Mouse (Mus musculus) liver, embryonic 13.5 days (tissue): ENCODE measurements around the gene Slc25a22. TPM values are rescaled to one million over a fixed set of nuclear protein-coding genes. Genes with fewer than 3 reads are reported as not detected.
"Not testable (repeated sequence)": the region's sequence is repeated elsewhere in the genome, so short reads cannot be mapped to it uniquely, and the experiment has no call there.

ENCODE experiments used
- ATAC-seq: fragments of 200-750 bp; cut with Nextera tagmentation; 2 replicates; pipeline ENCODE4 v1.8.0; 2017; ENCODE audit warnings: low read depth, mild to moderate bottlenecking, moderate number of reproducible peaks, moderate library complexity
- DNase-seq: peaks from one replicate; pipeline ENCODE4 v3.0.0; 2022
- H3K27ac ChIP-seq: fragments of 300-500 bp; sonication (generic); 2 replicates; pipeline ENCODE4 v1.5.1; 2015; ENCODE audit warnings: moderate library complexity, mild to moderate bottlenecking, inconsistent platforms
- H3K27me3 ChIP-seq: fragments of 300-500 bp; sonication (generic); 2 replicates; pipeline ENCODE4 v1.6.1; 2015; ENCODE audit warnings: mild to moderate bottlenecking, inconsistent platforms
- H3K36me3 ChIP-seq: fragments of 300-500 bp; sonication (generic); 2 replicates; pipeline ENCODE4 v1.6.1; 2015; ENCODE audit warnings: mild to moderate bottlenecking, inconsistent platforms
- H3K4me1 ChIP-seq: fragments of 300-500 bp; sonication (generic); replicated peaks from 2 replicates; pipeline ENCODE4 v1.6.1; 2015; ENCODE audit warnings: inconsistent platforms
- H3K4me2 ChIP-seq: fragments of 300-500 bp; sonication (generic); 2 replicates; pipeline ENCODE4 v1.6.1; 2015; ENCODE audit warnings: inconsistent platforms, mild to moderate bottlenecking, moderate library complexity
- H3K4me3 ChIP-seq: fragments of 300-500 bp; sonication (generic); replicated peaks from 2 replicates; pipeline ENCODE4 v1.5.1; 2015; ENCODE audit warnings: mild to moderate bottlenecking, inconsistent platforms
- H3K9ac ChIP-seq: fragments of 300-500 bp; sonication (generic); 2 replicates; pipeline ENCODE4 v1.6.1; 2015; ENCODE audit warnings: mild to moderate bottlenecking, inconsistent platforms
- H3K9me3 ChIP-seq: fragments of 300-500 bp; sonication (generic); replicated peaks from 2 replicates; pipeline ENCODE4 v1.6.1; 2016; ENCODE audit warnings: inconsistent platforms
- WGBS: fragments of 180-500 bp; shearing (Covaris S2); methylation state at CpG from one replicate; pipeline ENCODE4 v1.1.7; 2015; ENCODE audit not compliant: insufficient replicate concordance; 5-methylcytosine and 5-hydroxymethylcytosine counted together
- polyA plus RNA-seq: library from polyadenylated mRNA; unstranded; fragments of >200 nt; fragmentation: Nextera tagmentation; extraction: Ambion mirVana; gene quantifications from 2 replicates; pipeline ENCODE4 v1.2.1, GENCODE M21; 2015

Slc25a22 gene
- polyA plus RNA-seq, 1 experiment from 2014 or later, result 16.6 TPM

- H3K27ac ChIP-seq, result no peak overlapping the region
- 91% methylated on average over 6 of the region's 6 CpGs for WGBS
Observed at GRCm38 (mm10) chr7:141456739-141457138, 19.0 kb upstream of the Slc25a22 start.

GRCm38 (mm10) chr7:141455610-141456314 is 18.1 kb upstream of the Slc25a22 start:
- WGBS, result 2% methylated on average over 23 of the region's 23 CpGs
- Histone ChIP-seq H3K4me1 (peaks cover 52% of the 10 kb centered on the region), H3K4me2 (peak overlapping the region; percentile 100), H3K36me3 (peaks cover 16% of the 10 kb centered on the region), H3K27ac (peak overlapping the region; percentile 91), H3K27me3 (peaks cover 22% of the 10 kb centered on the region), H3K9ac (peak overlapping the region; percentile 84), H3K9me3 (no peaks in the 10 kb centered on the region), H3K4me3 (peak overlapping the region; percentile 84)
- DNase-seq, result peak; percentile 67
- ATAC-seq, result peak; percentile 13

More at GRCm38 (mm10) chr7:141456739-141457138, 19.0 kb upstream of the Slc25a22 start:
- ATAC-seq, result no peak
- no peak for DNase-seq
- Histone ChIP-seq H3K9me3 (no peaks in the 10 kb centered on the region), H3K4me1 (peaks cover 49% of the 10 kb centered on the region), H3K9ac (no peak overlapping the region), H3K27me3 (peaks cover 32% of the 10 kb centered on the region), H3K4me2 (peak overlapping the region; percentile 100), H3K36me3 (peaks cover 6% of the 10 kb centered on the region), H3K4me3 (peak overlapping the region; percentile 84; the same call in 1 of the 2 replicates)

- H3K36me3 ChIP-seq, result peaks cover 23% of the 10 kb centered on the region
- DNase-seq (peak; percentile 93), ATAC-seq (peak; percentile 88)
- peak within 1 kb of the TSS; percentile 84 for H3K9ac ChIP-seq
- H3K27me3 ChIP-seq, result peaks cover 15% of the 10 kb centered on the region
- no peaks in the 10 kb centered on the region for H3K9me3 ChIP-seq
- H3K4me3 ChIP-seq, result peak within 1 kb of the TSS; percentile 84
- peaks cover 52% of the 10 kb centered on the region for H3K4me1 ChIP-seq
- under 1% methylated on average over 41 of the region's 45 CpGs for WGBS
- H3K27ac ChIP-seq, result peak within 1 kb of the TSS; percentile 91
- H3K4me2 ChIP-seq, result peak within 1 kb of the TSS; percentile 100
Observed at GRCm38 (mm10) chr7:141454967-141455551, 17.4 kb upstream of the Slc25a22 start, which contains the start of gene Pnpla2. Gene Pnpla2, plus strand, starts transcription at chr7:141455198.

DNA sequence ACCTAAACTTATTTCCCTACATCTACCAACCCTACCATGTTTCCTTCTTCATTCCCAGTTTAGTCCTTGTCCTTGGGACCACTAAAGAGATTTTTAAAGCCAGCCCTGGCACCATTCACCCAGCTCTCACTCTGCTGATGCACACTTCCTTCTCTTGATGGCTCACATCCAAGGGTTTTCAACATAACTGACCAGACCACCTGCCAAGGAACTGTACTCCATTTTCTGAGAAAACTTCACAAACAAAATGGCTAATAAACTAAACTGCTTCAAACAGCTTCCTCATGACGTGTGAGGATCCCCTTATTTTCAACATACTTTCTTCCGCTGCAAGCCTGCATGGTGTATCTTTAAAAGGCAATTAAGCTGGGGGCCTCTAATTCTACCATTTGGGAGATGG is 15.9 kb upstream of the Slc25a22 start:
- no peak overlapping the region for H3K4me3 ChIP-seq
- 64% methylated on average over 2 of the region's 2 CpGs for WGBS
- ATAC-seq (no peak), DNase-seq (no peak)
- H3K4me2 ChIP-seq, result no peak overlapping the region
- 0 out of 2 replicates have a peak, but pooled peaks cover 1% of the 10 kb centered on the region for H3K27me3 ChIP-seq
- peaks cover 37% of the 10 kb centered on the region for H3K36me3 ChIP-seq
- H3K9ac ChIP-seq, result no peak overlapping the region
- no peak overlapping the region for H3K27ac ChIP-seq
- H3K4me1 ChIP-seq, result peaks cover 66% of the 10 kb centered on the region
- no peaks in the 10 kb centered on the region for H3K9me3 ChIP-seq

GRCm38 (mm10) chr7:141451928-141452327 is 14.2 kb upstream of the Slc25a22 start:
- peaks cover 66% of the 10 kb centered on the region for H3K4me1 ChIP-seq

GRCm38 (mm10) chr7:141447110-141447991 is 9.7 kb upstream of the Slc25a22 start, which contains the start of gene Rplp2:
Gene Rplp2, plus strand, starts transcription at chr7:141447370.
- peak within 1 kb of the TSS; percentile 96 for H3K9ac ChIP-seq
- peaks cover 75% of the 10 kb centered on the region for H3K4me1 ChIP-seq
- H3K4me3 ChIP-seq, result peak within 1 kb of the TSS; percentile 92
- peak; percentile 92 for DNase-seq
- peaks cover 49% of the 10 kb centered on the region for H3K36me3 ChIP-seq
- no peaks in the 10 kb centered on the region for H3K27me3 ChIP-seq
- peak; percentile 85 for ATAC-seq
- WGBS, result under 1% methylated on average over 63 of the region's 63 CpGs
- H3K27ac ChIP-seq, result peak within 1 kb of the TSS; percentile 90
- peak within 1 kb of the TSS; percentile 76 for H3K4me2 ChIP-seq
- no peaks in the 10 kb centered on the region for H3K9me3 ChIP-seq

More at GRCm38 (mm10) chr7:141451928-141452327, 14.2 kb upstream of the Slc25a22 start:
- H3K27me3 ChIP-seq, result no peaks in the 10 kb centered on the region
- peak overlapping the region; percentile 36 for H3K9ac ChIP-seq
- ATAC-seq (no peak), DNase-seq (no peak)
- no peak overlapping the region for H3K4me3 ChIP-seq
- 0 out of 2 replicates have a peak overlapping the region, but pooled peaks have one; percentile 2 for H3K4me2 ChIP-seq
- H3K36me3 ChIP-seq, result peaks cover 43% of the 10 kb centered on the region
- no peaks in the 10 kb centered on the region for H3K9me3 ChIP-seq
- H3K27ac ChIP-seq, result peak overlapping the region; percentile 53

GRCm38 (mm10) chr7:141446374-141446773 is 8.7 kb upstream of the Slc25a22 start:
- peak overlapping the region; percentile 76 for H3K4me2 ChIP-seq
- peak overlapping the region; percentile 96 for H3K9ac ChIP-seq
- H3K36me3 ChIP-seq, result peaks cover 49% of the 10 kb centered on the region
- ATAC-seq, DNase-seq, H3K9me3 ChIP-seq, H3K27me3 ChIP-seq: not testable (repeated sequence)
- peak overlapping the region; percentile 92 for H3K4me3 ChIP-seq
- 54% methylated on average over 3 of the region's 3 CpGs for WGBS
- peak overlapping the region; percentile 90; the same call in 1 of the 2 replicates for H3K27ac ChIP-seq
- H3K4me1 ChIP-seq, result peaks cover 76% of the 10 kb centered on the region

DNA sequence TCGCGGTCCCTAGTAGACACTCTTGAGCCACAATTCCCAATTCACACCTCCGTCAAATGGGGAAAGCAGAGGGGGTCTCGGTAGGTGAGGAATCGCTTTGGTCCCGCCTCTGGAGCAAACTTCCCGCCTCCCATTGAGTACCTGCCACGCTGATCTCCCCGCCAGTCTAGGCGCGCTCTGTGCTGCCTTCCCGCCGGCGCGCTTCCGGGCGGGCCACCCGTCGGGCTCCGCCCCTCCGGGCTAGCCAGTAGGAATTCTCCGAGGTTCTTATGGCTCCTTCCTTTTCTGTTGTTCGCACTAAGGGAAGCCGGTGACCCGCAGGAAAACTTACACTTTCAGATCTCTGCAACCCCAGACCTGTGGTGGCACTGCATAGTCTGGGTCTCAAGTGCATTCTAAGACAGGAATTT is 6.1 kb upstream of the Slc25a22 start, which contains the start of gene Pidd1:
Gene Pidd1, minus strand, starts transcription at position 198 of the 410 bp plus-strand sequence.
- Histone ChIP-seq H3K36me3 (peaks cover 49% of the 10 kb centered on the region), H3K27ac (peak within 1 kb of the TSS; percentile 79), H3K9ac (peak within 1 kb of the TSS; percentile 83), H3K9me3 (no peaks in the 10 kb centered on the region), H3K4me2 (peak within 1 kb of the TSS; percentile 97), H3K27me3 (no peaks in the 10 kb centered on the region), H3K4me1 (peaks cover 65% of the 10 kb centered on the region), H3K4me3 (peak within 1 kb of the TSS; percentile 72)
- DNase-seq (peak; percentile 78), ATAC-seq (peak; percentile 68)
- WGBS, result under 1% methylated on average over 25 of the region's 25 CpGs

- H3K4me2 ChIP-seq, result peak overlapping the region; percentile 97
- no peaks in the 10 kb centered on the region for H3K9me3 ChIP-seq
- WGBS, result 19% methylated on average over 12 of the region's 12 CpGs
- DNase-seq (peak; percentile 42), ATAC-seq (peak; percentile 15)
- H3K36me3 ChIP-seq, result peaks cover 49% of the 10 kb centered on the region
- peak overlapping the region; percentile 83 for H3K9ac ChIP-seq
- H3K27ac ChIP-seq, result peak overlapping the region; percentile 79
- H3K4me3 ChIP-seq, result peak overlapping the region; percentile 72
- peaks cover 63% of the 10 kb centered on the region for H3K4me1 ChIP-seq
- no peaks in the 10 kb centered on the region for H3K27me3 ChIP-seq
Observed at GRCm38 (mm10) chr7:141443081-141443821, 5.6 kb upstream of the Slc25a22 start.

DNA sequence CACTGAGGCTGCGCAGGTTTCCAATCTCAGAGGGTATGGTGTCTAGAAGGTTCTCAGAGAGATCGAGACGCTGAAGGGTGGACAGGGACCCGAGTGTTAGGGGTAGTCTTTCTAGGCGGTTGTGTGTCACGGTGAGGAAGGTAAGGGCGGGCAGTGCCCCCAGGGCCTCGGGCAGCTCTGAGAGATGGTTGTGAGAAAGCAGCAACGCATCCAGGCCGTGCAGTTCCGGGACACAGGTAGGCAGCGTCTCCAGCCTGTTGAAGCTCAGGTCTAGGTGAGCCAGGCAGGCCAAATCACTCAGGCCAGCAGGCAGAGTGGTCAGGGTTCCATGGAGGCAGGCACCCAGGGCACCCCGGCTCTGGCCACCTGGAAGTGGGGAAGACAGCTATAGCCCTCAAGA is 4.5 kb upstream of the Slc25a22 start:
- Histone ChIP-seq H3K36me3 (peaks cover 54% of the 10 kb centered on the region), H3K4me1 (peaks cover 69% of the 10 kb centered on the region), H3K4me3 (peak overlapping the region; percentile 72), H3K9me3 (no peaks in the 10 kb centered on the region), H3K4me2 (peak overlapping the region; percentile 97), H3K9ac (peak overlapping the region; percentile 83), H3K27ac (peak overlapping the region; percentile 79; the same call in 1 of the 2 replicates), H3K27me3 (no peaks in the 10 kb centered on the region)
- 86% methylated on average over 13 of the region's 13 CpGs for WGBS
- no peak for ATAC-seq
- DNase-seq, result no peak
